In genomic region chr14:16248135-16248534, GRCm38 (mm10) we compare ENCODE assay signal across 8 mouse cellular contexts. TPM values are rescaled to one million over a fixed set of nuclear protein-coding genes. Genes with fewer than 3 reads are reported as not detected.
DNase-seq lines count a peak whose midpoint lies in the region; ATAC-seq lines count a peak whose summit lies in the region.
"Had no signal": no experiment of that assay in that cellular context is flagged by ENCODE, and none has a peak within 500 bp of the region (broad histone marks: within the 10 kb centered on the region; RNA-seq: fewer than 3 reads in every experiment).

No protein-coding gene starts in this region.

- 72% methylated on average over 3 of the region's 3 CpGs for WGBS in kidney, embryonic 14.5 days
- 75% methylated on average over 3 of the region's 3 CpGs for WGBS in embryonic facial prominence, embryonic 10.5 days
- WGBS in forebrain, embryonic 14.5 days, result 78% methylated on average over 3 of the region's 3 CpGs

- H3K4me3 ChIP-seq in kidney, embryonic 14.5 days (ENCODE audit: low read length), result peak overlapping the region; percentile 72; the same call in 1 of the 2 replicates
- H3K4me3 ChIP-seq in embryonic facial prominence, embryonic 10.5 days, result peak overlapping the region; percentile 76; the same call in 1 of the 2 replicates
- H3K4me3 ChIP-seq in forebrain, embryonic 14.5 days (ENCODE audit: low read depth, low read length), result no peak overlapping the region

- H3K9ac ChIP-seq in kidney, embryonic 14.5 days (ENCODE audit: low read depth, low read length), result no peak overlapping the region
- no peak overlapping the region for H3K9ac ChIP-seq in forebrain, embryonic 14.5 days (ENCODE audit: low read length)

- no peak overlapping the region for H3K27ac ChIP-seq in kidney, embryonic 14.5 days (ENCODE audit: low read depth, low read length)
- no peak overlapping the region for H3K27ac ChIP-seq in embryonic facial prominence, embryonic 10.5 days (replicated peaks)
- no peak overlapping the region for H3K27ac ChIP-seq in forebrain, embryonic 14.5 days (ENCODE audit: low read depth, low read length)

- intact Hi-C loops in gastrocnemius, postnatal 14 days (cut with DNase I; ENCODE audit: low total_unique reads), result loop anchor here (10.0 kb wide), 1 partner anchor 117 kb away; the partner anchor contains the start of gene Top2b

- H3K4me1 ChIP-seq in kidney, embryonic 14.5 days (ENCODE audit: control insufficient read depth, insufficient read depth, low read length), result peaks cover 4% of the 10 kb centered on the region; the same call in 1 of the 2 replicates
- H3K4me1 ChIP-seq in embryonic facial prominence, embryonic 10.5 days, result peaks cover 14% of the 10 kb centered on the region
- peaks cover 6% of the 10 kb centered on the region; the same call in 1 of the 2 replicates for H3K4me1 ChIP-seq in forebrain, embryonic 14.5 days (ENCODE audit: control insufficient read depth, insufficient read depth, low read length)

- H3K36me3 ChIP-seq in kidney, embryonic 14.5 days (ENCODE audit: control insufficient read depth, insufficient read depth, low read length), result no peaks in the 10 kb centered on the region
- no peaks in the 10 kb centered on the region for H3K36me3 ChIP-seq in embryonic facial prominence, embryonic 10.5 days (replicated peaks)
- no peaks in the 10 kb centered on the region for H3K36me3 ChIP-seq in forebrain, embryonic 14.5 days (ENCODE audit: control insufficient read depth, insufficient read depth, low read length)

- H3K4me2 ChIP-seq in kidney, embryonic 14.5 days (replicated peaks; ENCODE audit: low read depth, low read length), result peak overlapping the region; percentile 82; the same call in 1 of the 2 replicates
- peak overlapping the region; percentile 88; the same call in 1 of the 2 replicates for H3K4me2 ChIP-seq in forebrain, embryonic 14.5 days (ENCODE audit: low read length)

- H3K27me3 ChIP-seq in kidney, embryonic 14.5 days (ENCODE audit: control insufficient read depth, insufficient read depth, low read length), result no peaks in the 10 kb centered on the region
- no peaks in the 10 kb centered on the region for H3K27me3 ChIP-seq in embryonic facial prominence, embryonic 10.5 days (replicated peaks; ENCODE audit: low read depth, poor library complexity, severe bottlenecking)
- no peaks in the 10 kb centered on the region for H3K27me3 ChIP-seq in forebrain, embryonic 14.5 days (replicated peaks; ENCODE audit: control insufficient read depth, insufficient read depth, low read length)

- DNase-seq in kidney, adult 18-20 months, result no peak
- DNase-seq in embryonic facial prominence, embryonic 10.5 days (ENCODE audit: low spot score), result no peak
- DNase-seq in forebrain, embryonic 14.5 days (ENCODE audit: low spot score), result no peak
- DNase-seq in lung, postnatal 25 days (ENCODE audit: low spot score), result peak; percentile 38
- DNase-seq in adipocyte (ENCODE audit: low spot score), result no peak
- no peak for DNase-seq in gastrocnemius, postnatal 14 days
- DNase-seq: heart, adult 11 months had no signal

- H3K9me3 ChIP-seq in kidney, embryonic 14.5 days (ENCODE audit: control insufficient read depth, low read length), result no peaks in the 10 kb centered on the region
- no peaks in the 10 kb centered on the region for H3K9me3 ChIP-seq in embryonic facial prominence, embryonic 10.5 days
- no peaks in the 10 kb centered on the region for H3K9me3 ChIP-seq in forebrain, embryonic 14.5 days (replicated peaks; ENCODE audit: control insufficient read depth, low read length)

- no peak for ATAC-seq in kidney, embryonic 14.5 days (ENCODE audit: low FRiP score, low TSS enrichment)
- no peak for ATAC-seq in forebrain, embryonic 14.5 days

RNA-seq across cellular contexts. Expression of gene Ngly1, which starts 0.9 kb away (rescaled TPM):
- polyA plus RNA-seq in kidney, embryonic 14.5 days (2014; fragmentation: Nextera tagmentation; extraction: Ambion mirVana), result 28.4 and 36.6 TPM in 2 replicates
- 14.5 and 18.7 TPM in 2 replicates for polyA plus RNA-seq in embryonic facial prominence, embryonic 10.5 days (2016; fragmentation: Nextera tagmentation; extraction: Ambion mirVana)
- polyA plus RNA-seq in forebrain, embryonic 14.5 days (2014; fragmentation: Nextera tagmentation; extraction: Ambion mirVana), result 30.9 and 34.9 TPM in 2 replicates
- 10 to 100 TPM; 40.5 to 44.1 TPM for total RNA-seq in gastrocnemius, postnatal 14 days (2021)

RNA-seq across cellular contexts. Expression of gene Oxsm, which starts 1.5 kb away (rescaled TPM):
- 0.64 and 2.3 TPM in 2 replicates for polyA plus RNA-seq in kidney, embryonic 14.5 days (2014; fragmentation: Nextera tagmentation; extraction: Ambion mirVana)
- polyA plus RNA-seq in embryonic facial prominence, embryonic 10.5 days (2016; fragmentation: Nextera tagmentation; extraction: Ambion mirVana), result 1.5 and 1.8 TPM in 2 replicates
- 0.96 and 1.1 TPM in 2 replicates for polyA plus RNA-seq in forebrain, embryonic 14.5 days (2014; fragmentation: Nextera tagmentation; extraction: Ambion mirVana)
- 10 to 100 TPM; 10.1 to 12.1 TPM for total RNA-seq in gastrocnemius, postnatal 14 days (2021)
